Mouse (Mus musculus) E14TG2a.4 (cell line): ENCODE data around the gene Ednrb.

Experiments used
- CTCF ChIP-seq: conservative IDR thresholded peaks from 2 replicates; pipeline ENCODE4 v1.5.1; 2014; ENCODE audit warnings: low read length
- NANOG ChIP-seq: IDR thresholded peaks from 2 replicates; pipeline ENCODE4 v1.6.1; 2014; ENCODE audit warnings: borderline replicate concordance, low read length, mixed read lengths
- POU5F1 ChIP-seq: IDR thresholded peaks from 2 replicates; pipeline ENCODE4 v1.6.1; 2014; ENCODE audit warnings: low read length, borderline replicate concordance

GRCm38 (mm10) chr14:103843371-103844001, 716 bp downstream of the Ednrb start:
- TF ChIP-seq CTCF = no peak
- no peak for TF ChIP-seq NANOG
- no peak for TF ChIP-seq POU5F1
